Mouse (Mus musculus): ENCODE measurements around the gene Vmn1r76. TPM values are rescaled to one million over a fixed set of nuclear protein-coding genes. Genes with fewer than 3 reads are reported as not detected.

Gene Vmn1r76
- polyA plus RNA-seq (2015; fragmentation: Nextera tagmentation; extraction: Ambion mirVana): not detected in 2 replicates

DNA sequence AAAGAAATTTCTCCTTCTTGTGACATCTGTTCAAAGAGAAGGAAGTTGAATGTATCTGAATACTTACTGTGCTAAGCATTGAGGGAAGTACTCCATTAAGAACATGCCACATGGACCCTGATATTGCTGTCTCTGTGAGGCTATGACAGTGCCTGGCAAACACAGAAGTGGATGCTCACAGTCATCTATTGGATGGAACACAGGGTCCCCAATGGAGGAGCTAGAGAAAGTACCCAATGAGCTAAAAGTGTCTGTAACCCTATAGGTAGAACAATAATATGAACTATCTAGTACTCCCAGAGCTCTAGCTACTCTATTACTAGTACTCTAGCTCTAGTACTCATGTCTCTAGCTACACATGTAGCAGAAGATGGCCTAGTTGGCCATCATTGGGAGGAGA, at the start of gene Vmn1r76:
TSS of gene Vmn1r76 (minus strand) at position 101 of the 400 bp plus-strand sequence.
- Histone ChIP-seq H3K4me1 (replicated peaks; ENCODE audit: control insufficient read depth, insufficient read depth) (no peaks in the 10 kb centered on the region), H3K36me3 (ENCODE audit: control insufficient read depth, insufficient read depth, low read length) (no peaks in the 10 kb centered on the region), H3K9me3 (ENCODE audit: control insufficient read depth, low read length) (no peaks in the 10 kb centered on the region), H3K4me2 (replicated peaks; ENCODE audit: low read depth) (no peak within 1 kb of the TSS), H3K4me3 (ENCODE audit: low read depth, low read length) (no peak within 1 kb of the TSS), H3K9ac (ENCODE audit: low read length) (no peak within 1 kb of the TSS), H3K27ac (replicated peaks) (no peak within 1 kb of the TSS), H3K27me3 (ENCODE audit: control insufficient read depth, insufficient read depth, low read length) (no peaks in the 10 kb centered on the region)
- DNase-seq (ENCODE audit: low spot score) (no peak), ATAC-seq (ENCODE audit: low FRiP score, low TSS enrichment) (no peak)
- TF ChIP-seq EP300 (optimal IDR thresholded peaks at IDR 0.05): no peak
- no peak for TF ChIP-seq CTCF (IDR thresholded peaks at IDR 0.05; ENCODE audit: low read depth)

DNA sequence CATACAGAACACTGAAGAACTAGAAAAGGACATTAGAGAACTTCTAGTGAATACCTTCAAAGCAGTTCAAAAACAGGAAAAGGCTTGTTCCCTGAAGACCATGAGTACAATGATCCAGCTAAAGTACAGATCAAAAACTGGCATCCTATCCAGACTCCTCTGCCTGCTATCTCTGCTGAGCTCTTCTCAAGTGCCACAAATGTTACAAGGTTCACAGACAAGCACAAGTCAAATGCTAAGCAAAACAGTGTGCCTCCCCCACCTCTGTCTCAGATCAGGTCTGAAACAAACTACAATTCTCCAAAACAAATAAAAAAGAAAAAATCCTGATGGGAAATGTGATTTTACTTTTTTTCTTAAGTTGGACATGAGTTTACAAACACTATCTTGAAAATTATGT, 34.6 kb upstream of the Vmn1r76 start:
- no peak overlapping the region for H3K4me2 ChIP-seq (replicated peaks; ENCODE audit: low read depth)
- H3K9ac ChIP-seq (ENCODE audit: low read length): no peak overlapping the region
- no peak for TF ChIP-seq CTCF (IDR thresholded peaks at IDR 0.05; ENCODE audit: low read depth)
- TF ChIP-seq EP300 (optimal IDR thresholded peaks at IDR 0.05): no peak
- H3K27ac ChIP-seq (replicated peaks): no peak overlapping the region
- no peaks in the 10 kb centered on the region for H3K27me3 ChIP-seq (ENCODE audit: control insufficient read depth, insufficient read depth, low read length)
- no peaks in the 10 kb centered on the region for H3K36me3 ChIP-seq (ENCODE audit: control insufficient read depth, insufficient read depth, low read length)
- DNase-seq (ENCODE audit: low spot score) (no peak), ATAC-seq (ENCODE audit: low FRiP score, low TSS enrichment) (no peak)
- H3K4me1 ChIP-seq (replicated peaks; ENCODE audit: control insufficient read depth, insufficient read depth): no peaks in the 10 kb centered on the region
- H3K9me3 ChIP-seq (ENCODE audit: control insufficient read depth, low read length): no peaks in the 10 kb centered on the region
- H3K4me3 ChIP-seq (ENCODE audit: low read depth, low read length): no peak overlapping the region

DNA sequence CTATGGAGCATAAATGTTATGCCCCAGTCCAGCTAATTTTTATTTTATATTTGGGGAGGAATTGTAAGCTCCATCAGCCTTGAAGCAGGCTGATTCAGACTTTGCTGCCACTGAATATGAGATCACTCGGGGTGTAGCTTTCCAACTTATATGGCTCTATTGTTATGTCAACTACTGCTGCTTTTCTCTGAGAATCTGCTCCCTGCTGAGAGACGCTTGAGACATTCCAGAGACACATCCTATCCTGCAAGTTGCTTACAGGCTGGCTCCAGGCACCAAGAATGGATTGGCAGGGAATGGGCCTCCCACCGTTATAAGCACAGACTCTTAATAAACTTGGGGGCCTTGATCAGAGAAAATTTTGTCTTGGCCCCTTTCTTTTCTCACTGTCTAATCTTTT, 10.0 kb upstream of the Vmn1r76 start:
- Histone ChIP-seq H3K27me3 (ENCODE audit: control insufficient read depth, insufficient read depth, low read length) (no peaks in the 10 kb centered on the region), H3K4me2 (replicated peaks; ENCODE audit: low read depth) (no peak overlapping the region), H3K9ac (ENCODE audit: low read length) (no peak overlapping the region), H3K4me1 (replicated peaks; ENCODE audit: control insufficient read depth, insufficient read depth) (no peaks in the 10 kb centered on the region), H3K9me3 (ENCODE audit: control insufficient read depth, low read length) (no peaks in the 10 kb centered on the region), H3K27ac (replicated peaks) (no peak overlapping the region), H3K36me3 (ENCODE audit: control insufficient read depth, insufficient read depth, low read length) (no peaks in the 10 kb centered on the region), H3K4me3 (ENCODE audit: low read depth, low read length) (no peak overlapping the region)
- no peak for ATAC-seq (ENCODE audit: low FRiP score, low TSS enrichment)
- TF ChIP-seq CTCF (IDR thresholded peaks at IDR 0.05; ENCODE audit: low read depth): no peak
- no peak for TF ChIP-seq EP300 (optimal IDR thresholded peaks at IDR 0.05)
- no peak for DNase-seq (ENCODE audit: low spot score)
- 70% methylated on average over 3 of the region's 3 CpGs for WGBS

DNA sequence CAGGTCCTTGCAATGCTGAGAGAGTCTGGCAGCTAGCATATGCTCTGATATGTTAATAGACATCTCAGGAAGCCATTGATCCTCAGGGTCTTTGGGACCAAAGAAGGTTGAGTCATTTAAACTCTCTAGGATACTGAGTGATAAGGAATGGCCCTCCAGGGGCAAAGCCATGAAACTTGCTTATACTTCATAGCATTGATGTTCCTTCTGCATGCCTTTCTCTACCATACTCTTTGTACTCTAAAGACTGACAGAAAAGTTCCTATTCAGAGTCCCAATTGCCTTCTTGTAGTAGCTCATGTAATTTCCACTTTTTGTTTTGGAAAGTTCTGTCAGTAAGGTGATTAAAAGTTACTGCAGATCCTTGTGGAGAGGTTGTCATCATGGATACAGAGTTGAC, 63.7 kb downstream of the Vmn1r76 start, which contains the start of gene Vmn1r75:
TSS of gene Vmn1r75 (plus strand) at position 301 of the 400 bp plus-strand sequence.
- no peaks in the 10 kb centered on the region for H3K36me3 ChIP-seq (ENCODE audit: control insufficient read depth, insufficient read depth, low read length)
- ATAC-seq (ENCODE audit: low FRiP score, low TSS enrichment): no peak
- H3K27me3 ChIP-seq (ENCODE audit: control insufficient read depth, insufficient read depth, low read length): no peaks in the 10 kb centered on the region
- no peak for DNase-seq (ENCODE audit: low spot score)
- TF ChIP-seq CTCF (IDR thresholded peaks at IDR 0.05; ENCODE audit: low read depth) (no peak), EP300 (optimal IDR thresholded peaks at IDR 0.05) (no peak)
- H3K4me2 ChIP-seq (replicated peaks; ENCODE audit: low read depth): no peak within 1 kb of the TSS
- H3K4me3 ChIP-seq (ENCODE audit: low read depth, low read length): no peak within 1 kb of the TSS
- H3K4me1 ChIP-seq (replicated peaks; ENCODE audit: control insufficient read depth, insufficient read depth): no peaks in the 10 kb centered on the region
- no peak within 1 kb of the TSS for H3K9ac ChIP-seq (ENCODE audit: low read length)
- H3K27ac ChIP-seq (replicated peaks): no peak within 1 kb of the TSS
- no peaks in the 10 kb centered on the region for H3K9me3 ChIP-seq (ENCODE audit: control insufficient read depth, low read length)

Other genes with a start within 250 kb of the Vmn1r76 start
- gene Vmn1r73, start 207.9 kb downstream of the Vmn1r76 start, polyA plus RNA-seq (2015; fragmentation: Nextera tagmentation; extraction: Ambion mirVana): not detected in 2 replicates
- 0.02 TPM in 1 of 2 replicates, not detected in the other for gene Vmn1r74, start 104.2 kb downstream of the Vmn1r76 start, polyA plus RNA-seq (2015; fragmentation: Nextera tagmentation; extraction: Ambion mirVana)
- not detected in 2 replicates for gene Vmn1r75, start 63.6 kb downstream of the Vmn1r76 start, polyA plus RNA-seq (2015; fragmentation: Nextera tagmentation; extraction: Ambion mirVana)
- gene Vmn1r77, start 98.5 kb upstream of the Vmn1r76 start, polyA plus RNA-seq (2015; fragmentation: Nextera tagmentation; extraction: Ambion mirVana): 0.01 TPM in 1 of 2 replicates, not detected in the other
- gene Vmn1r78, start 212.0 kb upstream of the Vmn1r76 start, polyA plus RNA-seq (2015; fragmentation: Nextera tagmentation; extraction: Ambion mirVana): 0.02 TPM in 1 of 2 replicates, not detected in the other
- 0.04 TPM in 1 of 2 replicates, not detected in the other for gene Vmn1r79, start 233.1 kb upstream of the Vmn1r76 start, polyA plus RNA-seq (2015; fragmentation: Nextera tagmentation; extraction: Ambion mirVana)